Mouse (Mus musculus) T-cell, adult 66 days (primary cell): ENCODE results near the gene Tusc1. TPM values are rescaled to one million over a fixed set of nuclear protein-coding genes. Genes with fewer than 3 reads are reported as not detected.

Experiments used
- total RNA-seq, 2 experiments: library from RNA; stranded (reverse); gene quantifications; 3 replicates in 1 of 2; 4 replicates in 1 of 2; pipeline ENCODE4 v1.2.4; 2023

Gene Tusc1
- total RNA-seq: 1 to 10 TPM; 3.2 to 3.4 TPM

GRCm38 (mm10) chr4:93335118-93336003 is at the start of gene Tusc1:
TSS of gene Tusc1 (minus strand) at chr4:93335511.

